Mouse (Mus musculus) urinary bladder, postnatal 4 days (tissue): ENCODE measurements around the gene Emilin1.

Experiments
- DNase-seq, 2 experiments: peaks; one replicate each; pipeline ENCODE4 v3.0.0; 2021 to 2022; ENCODE audit warnings: low spot score in 2 of 2

Gene Emilin1

DNA sequence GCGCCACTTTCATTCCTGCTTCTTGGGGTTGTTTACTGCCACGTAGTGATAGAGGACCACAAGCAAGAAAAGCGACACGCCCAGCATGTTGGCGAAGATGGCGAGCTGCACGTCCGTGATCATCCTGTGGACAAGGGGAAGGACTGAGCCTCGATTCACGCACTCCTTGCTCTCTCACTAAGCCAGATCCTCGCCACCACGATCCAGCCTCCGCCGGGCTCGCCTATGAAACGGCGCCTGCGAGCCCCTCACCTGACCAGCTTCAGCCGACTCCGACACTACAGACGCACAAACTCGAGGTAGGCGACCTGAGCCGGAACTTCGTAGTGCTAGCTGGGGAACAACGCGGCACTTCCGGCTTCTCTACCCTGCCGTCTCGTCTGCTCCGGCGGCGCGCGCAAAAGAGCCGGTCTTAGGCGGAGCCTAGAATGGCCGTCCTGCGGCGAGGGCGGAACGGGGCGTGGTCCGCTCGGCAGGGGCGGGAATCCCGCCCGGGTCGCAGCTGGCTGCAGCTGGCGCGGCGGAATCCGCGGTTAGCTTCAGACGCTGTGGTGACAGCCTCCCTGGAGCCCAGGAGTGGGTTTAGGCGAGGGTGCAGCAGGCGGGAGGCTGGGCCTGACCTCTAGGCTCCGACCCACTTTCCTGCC is 5.7 kb upstream of the Emilin1 start, which contains the start of gene Ost4:
TSS of gene Ost4 (minus strand) at position 376 of the 647 bp plus-strand sequence.
- peak; percentile 97 for DNase-seq

DNA sequence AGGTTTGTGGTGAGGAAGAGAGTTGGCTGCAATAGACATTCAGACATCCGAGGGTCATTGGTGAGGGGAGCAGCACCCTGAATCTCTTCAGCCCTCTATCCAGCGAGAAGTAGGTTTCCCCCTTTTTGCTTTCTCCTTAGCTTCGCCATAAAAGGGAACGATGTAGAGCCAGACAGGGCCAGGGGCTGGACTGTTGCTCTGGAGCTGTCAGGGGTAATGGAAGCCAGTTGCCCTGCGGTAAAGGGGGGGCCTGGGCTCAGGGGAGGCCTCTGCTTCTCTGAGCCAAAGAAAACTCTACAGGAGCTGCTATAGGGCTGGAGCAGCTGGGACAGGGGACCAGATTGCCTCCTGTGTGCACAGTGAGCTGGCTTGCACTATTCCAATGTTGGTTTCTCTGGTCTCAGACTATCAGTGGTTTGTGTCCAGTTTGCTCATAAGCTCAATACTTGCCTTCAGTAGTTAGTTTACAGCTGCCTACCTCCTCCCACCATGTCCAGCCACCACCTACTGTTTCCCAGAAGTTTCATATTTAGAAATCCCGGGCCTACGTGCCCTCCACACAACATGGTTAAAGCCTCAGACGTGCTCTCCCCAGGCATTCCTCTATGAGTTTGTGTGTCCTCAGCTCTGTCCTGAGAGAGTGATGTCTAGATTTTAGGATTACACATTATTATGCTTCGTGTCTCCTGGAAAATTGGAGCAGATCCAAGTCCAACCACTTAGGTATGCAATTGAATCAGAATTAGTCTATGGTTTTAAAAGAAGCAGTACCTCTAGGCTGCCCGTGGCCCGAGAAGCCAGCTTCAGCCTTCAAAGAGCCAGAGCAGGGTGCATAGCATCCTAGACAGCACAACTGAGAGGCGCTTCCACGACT is 4.5 kb upstream of the Emilin1 start:
- peak in 1 of 2 experiments; percentile 71 for DNase-seq

DNA sequence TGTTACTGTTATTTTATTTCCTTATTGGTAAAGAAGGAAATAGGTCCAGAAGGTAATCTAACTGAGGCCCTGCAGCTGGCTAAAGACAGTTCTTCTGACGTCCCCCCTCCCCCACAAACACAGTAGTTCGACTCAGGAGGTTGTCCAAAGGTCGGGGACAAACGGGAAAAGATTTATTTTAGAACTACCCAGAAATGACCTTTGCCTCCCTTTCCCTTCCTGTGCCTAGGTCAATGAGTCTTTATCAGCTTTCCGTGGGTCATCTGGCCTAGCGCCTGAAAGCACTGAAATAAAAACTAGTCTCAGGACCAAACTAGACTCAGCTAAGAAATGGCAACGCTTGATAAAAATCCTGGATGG is 3.9 kb upstream of the Emilin1 start:
- no peak for DNase-seq

DNA sequence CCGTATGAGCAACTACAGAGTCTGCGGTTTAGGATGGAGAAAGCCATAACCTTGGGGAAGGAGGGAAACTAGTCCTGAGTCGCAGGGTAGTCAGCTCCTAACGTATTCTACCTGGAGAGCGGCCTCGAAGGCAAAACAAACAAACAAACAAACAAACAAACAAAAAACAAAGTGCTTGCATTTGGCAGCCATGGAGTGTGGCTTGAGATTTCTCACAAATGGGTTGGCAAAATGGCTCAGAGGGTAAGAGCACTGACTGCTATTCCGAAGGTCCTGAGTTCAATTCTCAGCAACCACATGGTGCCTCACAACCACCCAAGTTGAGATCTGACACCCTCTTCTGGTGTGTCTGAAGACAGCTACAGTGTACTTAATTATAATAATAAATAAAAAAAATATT is 3.3 kb upstream of the Emilin1 start:
- no peak for DNase-seq

DNA sequence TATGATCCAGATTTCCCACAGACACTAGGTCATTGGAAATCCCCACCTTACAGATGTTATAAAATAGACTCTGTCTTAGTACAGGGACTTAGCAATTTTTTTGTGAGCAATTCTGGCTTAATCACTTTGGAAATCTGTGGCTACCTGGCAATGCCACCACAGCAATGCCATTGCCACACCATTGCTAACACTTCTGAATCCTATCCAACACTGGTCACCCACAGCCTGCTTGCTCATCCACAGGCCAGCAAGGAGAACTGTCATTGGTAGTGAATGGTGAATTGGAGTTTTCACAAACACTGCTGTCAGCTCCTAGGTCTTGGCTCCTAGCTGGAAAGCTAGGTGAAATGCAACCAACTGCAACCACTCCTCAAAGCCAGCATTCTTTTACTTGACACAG is 2.7 kb upstream of the Emilin1 start:
- no peak for DNase-seq

DNA sequence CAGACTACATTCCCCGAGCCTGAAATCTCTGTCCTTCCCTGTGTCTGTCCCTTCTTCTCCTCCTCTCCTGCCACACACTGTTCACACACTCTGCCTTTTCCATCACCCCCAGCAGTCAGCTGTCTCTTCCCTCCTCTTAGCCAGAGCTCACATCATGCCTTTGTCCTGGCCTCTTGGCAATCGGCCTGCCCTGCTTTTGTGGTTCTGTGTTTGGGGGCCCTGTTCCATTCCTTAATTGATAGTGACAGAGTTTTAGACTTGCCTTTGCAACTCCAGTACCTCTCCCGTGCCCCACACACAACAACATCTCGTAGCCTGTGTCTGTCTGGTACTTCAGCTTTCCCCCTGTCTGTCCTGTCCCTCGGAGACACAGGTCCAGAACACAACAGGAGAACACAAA is 1.0 kb upstream of the Emilin1 start:
- no peak for DNase-seq

DNA sequence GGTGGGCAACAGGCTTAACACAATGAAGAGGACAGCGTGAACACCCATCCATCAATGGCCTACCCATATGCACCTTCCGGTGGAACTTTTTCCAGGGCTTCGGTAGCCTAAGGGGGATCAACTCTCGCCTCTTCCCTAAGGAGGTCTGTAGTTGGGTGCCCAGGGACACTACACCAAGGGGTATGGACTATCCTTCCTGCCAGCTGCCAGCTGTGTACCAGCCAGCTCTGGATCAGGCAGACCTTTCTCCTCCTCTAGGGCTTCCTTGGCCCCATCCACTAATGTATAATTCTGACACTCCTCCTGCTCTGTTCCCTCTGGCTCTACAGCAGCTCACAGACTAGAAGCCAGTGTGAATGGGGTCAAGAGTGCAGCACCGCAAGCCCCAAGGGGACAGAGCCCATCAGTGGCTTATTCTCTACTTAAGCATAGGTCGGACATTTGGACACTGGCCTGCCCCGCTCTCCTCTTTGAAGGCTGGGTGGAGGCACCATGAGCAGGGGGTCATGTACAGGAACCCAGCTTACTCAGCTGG is 966 bp downstream of the Emilin1 start:
- DNase-seq, result no peak

DNA sequence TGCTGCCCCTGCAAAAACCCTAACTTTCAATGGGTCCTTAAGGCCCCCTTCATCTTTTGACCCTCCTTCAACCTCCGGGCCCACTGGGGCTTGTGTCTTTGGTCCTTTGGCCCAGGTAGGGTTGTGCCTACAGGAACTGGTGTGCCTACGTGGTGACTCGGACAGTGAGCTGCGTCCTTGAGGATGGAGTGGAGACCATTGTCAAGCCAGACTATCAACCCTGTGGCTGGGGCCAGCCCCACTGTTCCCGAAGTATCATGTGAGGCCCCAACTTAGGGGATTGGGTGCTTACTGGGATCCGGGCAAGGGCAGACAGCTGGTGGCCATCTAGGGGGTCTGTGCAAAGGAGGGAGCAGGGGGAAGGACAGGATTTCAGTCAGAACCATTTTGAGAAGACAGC is 1.6 kb downstream of the Emilin1 start:
- DNase-seq, result no peak

DNA sequence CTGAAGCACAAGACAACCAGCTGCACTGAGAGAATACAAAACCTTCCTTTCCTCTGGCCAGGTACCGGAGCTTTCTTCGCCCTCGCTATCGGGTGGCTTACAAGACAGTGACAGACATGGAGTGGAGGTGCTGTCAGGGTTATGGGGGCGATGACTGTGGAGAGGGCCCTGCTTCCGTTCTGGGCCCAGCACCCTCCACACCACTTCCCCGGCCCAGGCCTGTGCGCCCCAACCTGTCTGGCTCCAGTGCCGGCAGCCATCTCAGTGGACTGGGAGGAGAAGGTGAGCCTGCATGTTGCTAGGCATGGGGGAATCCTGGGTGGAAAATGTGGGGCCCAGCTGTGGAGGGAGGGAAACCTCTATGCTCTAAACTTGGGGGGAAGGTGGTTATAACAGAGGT is 2.3 kb downstream of the Emilin1 start:
- no peak for DNase-seq

DNA sequence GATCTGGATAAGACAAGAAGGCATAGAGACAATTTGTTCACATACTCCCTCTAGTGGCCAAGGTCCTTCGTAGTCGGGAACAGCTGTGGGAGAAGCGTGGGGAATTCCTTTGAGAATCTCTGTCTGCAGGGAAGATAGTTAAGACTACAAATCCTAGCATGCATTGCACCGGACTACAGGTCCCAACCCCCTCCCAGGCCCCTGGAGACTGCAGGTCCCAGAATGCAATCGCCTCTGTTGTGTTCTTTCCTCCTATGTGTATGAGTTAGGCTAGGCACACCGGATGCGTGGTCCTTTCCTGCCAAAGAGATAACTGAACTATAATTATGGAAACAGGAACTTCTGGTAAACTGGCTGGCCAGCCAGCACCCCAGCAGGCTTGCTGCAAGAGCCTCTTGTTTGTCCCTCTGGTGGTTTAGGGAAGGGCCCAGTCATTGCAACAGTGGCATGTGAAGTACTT is 2.8 kb downstream of the Emilin1 start:
- peak; percentile 76 to 85 for DNase-seq

DNA sequence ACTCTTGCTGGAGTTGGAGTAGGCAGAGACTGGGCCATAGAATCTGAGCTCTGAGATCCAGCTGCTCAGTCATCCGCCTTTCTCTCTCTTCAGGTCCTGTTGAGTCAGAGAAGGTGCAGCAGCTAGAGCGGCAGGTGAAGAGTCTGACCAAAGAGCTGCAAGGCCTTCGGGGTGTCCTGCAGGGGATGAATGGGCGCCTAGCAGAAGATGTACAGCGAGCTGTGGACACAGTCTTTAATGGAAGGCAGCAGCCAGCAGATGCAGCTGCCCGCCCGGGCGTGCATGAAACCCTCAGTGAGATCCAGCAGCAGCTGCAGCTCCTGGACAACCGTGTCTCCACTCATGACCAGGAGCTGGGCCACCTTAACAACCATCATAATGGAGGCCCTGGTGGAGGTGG is 3.6 kb downstream of the Emilin1 start:
- DNase-seq, result no peak

DNA sequence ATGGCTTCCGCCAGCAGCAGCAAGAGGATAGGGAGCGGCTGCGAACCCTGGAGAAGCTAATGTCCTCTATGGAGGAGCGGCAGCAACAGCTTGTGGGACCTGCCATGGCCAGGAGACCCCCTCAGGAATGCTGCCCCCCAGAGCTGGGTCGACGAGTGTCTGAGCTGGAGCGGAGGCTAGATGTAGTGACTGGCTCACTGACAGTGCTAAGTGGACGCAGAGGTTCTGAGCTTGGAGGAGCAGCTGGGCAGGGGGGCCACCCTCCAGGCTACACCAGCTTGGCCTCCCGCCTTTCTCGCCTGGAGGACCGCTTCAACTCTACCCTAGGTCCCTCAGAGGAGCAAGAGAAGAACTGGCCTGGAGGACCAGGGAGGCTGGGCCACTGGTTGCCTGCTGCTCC is 4.1 kb downstream of the Emilin1 start:
- no peak for DNase-seq

DNA sequence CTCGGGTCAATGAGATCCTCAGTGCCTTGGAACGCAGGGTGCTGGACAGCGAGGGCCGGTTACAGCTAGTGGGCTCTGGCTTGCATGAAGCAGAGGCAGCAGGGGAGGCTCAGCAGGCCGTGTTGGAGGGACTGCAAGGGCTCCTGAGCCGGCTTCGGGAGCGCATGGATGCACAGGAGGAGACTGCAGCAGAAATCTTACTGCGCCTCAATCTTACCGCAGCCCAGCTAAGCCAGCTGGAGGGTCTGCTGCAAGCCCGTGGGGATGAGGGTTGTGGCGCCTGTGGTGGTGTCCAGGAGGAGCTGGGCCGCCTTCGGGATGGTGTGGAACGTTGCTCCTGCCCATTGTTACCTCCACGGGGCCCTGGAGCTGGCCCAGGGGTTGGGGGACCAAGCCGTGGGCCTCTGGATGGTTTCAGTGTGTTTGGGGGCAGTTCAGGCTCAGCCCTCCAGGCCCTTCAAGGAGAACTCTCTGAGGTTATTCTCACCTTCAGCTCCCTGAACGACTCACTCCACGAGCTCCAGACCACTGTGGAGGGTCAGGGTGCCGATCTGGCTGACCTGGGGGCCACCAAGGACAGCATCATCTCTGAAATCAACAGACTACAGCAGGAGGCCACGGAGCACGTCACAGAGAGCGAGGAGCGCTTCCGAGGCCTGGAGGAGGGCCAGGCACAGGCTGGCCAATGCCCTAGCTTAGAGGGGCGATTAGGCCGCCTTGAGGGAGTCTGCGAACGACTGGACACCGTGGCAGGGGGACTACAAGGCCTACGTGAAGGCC is 4.9 kb downstream of the Emilin1 start:
- DNase-seq, result no peak

DNA sequence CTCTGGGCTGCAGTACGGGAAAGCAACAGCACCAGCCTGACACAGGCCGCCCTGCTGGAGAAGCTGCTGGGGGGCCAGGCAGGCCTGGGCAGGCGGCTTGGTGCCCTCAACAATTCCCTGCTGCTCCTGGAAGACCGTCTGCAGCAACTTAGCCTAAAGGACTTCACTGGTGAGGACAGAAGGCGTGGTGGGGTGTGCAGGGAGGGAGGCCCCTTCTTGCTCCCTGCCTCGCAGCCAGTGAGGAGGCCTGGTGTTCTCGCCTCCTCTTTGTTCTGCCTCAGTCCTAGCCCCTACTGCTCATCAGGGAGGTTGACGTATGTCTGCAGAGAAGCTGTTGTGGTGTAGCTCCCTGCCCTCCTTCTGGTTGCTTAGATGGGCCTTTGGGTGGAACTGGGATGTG is 5.5 kb downstream of the Emilin1 start:
- DNase-seq, result no peak

DNA sequence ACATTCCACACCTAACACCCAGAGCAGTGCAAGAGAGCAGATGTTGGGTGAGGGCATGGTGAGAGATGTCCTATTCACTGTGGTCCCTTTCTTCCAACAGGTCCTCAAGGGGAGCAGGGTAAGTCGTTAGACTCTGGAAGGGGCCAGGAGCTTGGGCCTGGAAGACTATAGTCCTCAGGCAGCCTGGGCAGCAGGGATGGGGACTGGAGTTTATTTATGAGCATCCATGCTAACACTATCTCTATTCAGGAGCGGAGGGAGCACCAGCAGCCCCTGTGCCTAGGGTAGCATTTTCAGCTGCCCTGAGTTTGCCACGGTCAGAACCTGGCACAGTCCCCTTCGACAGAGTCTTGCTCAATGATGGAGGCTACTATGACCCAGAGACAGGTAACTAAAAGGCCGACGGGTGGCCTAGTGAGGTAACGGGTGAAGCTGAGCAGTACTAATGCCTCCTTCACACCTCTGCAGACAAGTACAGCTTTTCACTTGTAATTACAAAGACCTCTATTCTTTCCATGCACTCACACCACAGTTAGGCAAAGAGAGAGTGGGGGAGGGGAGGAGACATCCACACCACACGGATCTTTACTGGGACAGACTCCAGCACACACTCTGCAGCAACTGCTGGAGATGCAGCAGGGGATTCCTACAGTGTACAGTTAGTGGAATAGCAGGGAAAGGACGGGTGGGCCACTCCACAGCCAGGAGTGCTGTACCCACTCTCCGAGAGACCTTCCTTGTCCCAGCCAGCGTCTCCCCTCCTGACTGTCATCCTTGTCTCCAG is 6.8 kb downstream of the Emilin1 start:
- DNase-seq, result no peak

DNA sequence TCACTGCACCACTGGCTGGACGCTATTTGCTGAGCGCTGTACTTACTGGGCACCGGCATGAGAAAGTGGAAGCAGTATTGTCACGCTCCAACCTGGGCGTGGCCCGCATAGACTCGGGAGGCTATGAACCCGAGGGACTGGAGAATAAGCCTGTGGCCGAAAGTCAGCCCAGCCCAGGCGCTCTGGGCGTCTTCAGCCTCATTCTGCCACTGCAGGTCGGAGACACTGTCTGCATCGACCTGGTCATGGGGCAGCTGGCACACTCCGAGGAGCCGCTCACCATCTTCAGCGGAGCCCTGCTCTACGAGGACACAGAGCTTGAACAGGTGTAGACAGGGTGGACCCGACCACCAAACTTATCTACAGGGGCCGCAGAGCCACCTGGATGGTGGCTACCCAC is 7.4 kb downstream of the Emilin1 start:
- no peak for DNase-seq

DNA sequence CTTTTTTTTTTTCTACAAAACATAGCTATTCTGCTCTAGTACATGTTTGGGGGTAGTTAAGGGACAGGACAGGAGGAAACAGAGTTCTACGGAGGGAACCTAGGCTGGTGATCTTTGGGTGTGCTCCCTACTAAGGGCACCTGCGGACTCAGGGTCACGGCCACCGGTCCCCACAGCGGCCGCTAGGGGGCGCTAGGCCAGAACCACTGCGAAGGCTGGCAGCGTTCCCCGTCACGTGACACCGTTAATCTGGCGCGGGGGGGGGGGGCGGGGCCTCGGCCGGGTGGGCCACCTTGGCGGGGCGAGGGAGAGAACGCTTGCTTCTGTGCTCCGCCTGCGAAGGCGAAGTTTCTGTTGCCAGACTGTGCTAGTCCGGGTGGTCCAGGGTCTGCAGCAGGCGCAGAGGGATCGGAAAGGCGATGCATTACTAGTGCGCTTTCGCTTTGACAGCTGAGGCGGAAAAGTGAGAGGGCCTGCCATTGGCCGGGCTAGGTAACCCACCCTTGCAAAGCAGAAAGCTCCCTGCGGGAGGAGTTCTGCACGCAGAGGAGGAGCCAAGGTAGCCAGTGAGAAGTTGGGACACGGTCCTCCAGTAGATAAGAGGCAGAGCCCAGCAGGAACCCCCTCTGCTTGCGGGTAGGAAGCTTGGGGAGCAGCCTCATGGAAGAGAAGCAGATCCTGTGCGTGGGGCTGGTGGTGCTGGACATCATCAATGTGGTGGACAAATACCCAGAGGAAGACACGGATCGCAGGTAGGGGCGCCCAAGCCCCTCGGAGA is 8.2 kb downstream of the Emilin1 start, which contains the start of gene Khk:
TSS of gene Khk (plus strand) at position 176 of the 778 bp plus-strand sequence.
- peak; percentile 82 to 93 for DNase-seq

DNA sequence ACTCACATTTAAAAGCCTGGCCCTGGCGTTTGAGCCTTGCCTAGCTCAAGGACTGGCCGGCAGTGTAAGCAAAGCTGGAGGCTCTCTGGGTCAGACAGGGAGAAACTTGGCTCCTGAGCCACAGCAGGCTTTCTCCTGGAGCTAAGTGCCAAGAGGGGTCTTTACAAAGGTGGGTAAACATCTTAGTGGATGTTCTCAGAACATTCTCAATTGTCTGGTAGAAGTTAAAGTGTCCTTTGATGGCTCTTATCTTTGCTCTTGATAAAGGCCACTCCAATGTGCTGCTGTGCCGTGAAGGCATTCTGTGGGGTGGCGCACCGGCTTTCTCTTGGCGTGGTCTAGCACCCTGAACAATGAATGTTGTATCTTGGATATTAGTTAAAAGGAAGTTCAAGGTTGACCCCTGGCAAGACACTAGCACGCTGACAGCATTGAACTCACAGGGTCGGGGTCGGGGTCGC is 9.4 kb downstream of the Emilin1 start:
- DNase-seq, result no peak

DNA sequence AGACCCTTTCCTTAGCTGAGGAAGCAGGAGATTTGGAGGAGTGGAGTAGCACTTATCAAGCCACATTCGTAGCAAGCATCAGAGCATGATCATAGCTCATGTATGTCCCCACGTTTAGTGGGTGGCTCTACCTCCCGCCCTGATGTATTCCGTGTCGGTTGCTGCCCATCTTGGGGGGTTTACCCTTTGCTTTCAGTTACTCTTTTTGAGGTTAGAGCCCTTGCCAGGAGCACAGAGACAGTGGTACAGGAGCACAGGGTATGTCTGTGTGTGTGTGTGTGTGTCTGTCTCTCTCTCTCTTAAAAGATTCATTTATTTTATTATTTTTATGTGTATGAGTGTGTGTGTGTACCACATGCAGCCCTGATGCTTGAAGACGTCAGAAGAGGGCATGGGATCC is 9.9 kb downstream of the Emilin1 start:
- DNase-seq, result no peak

DNA sequence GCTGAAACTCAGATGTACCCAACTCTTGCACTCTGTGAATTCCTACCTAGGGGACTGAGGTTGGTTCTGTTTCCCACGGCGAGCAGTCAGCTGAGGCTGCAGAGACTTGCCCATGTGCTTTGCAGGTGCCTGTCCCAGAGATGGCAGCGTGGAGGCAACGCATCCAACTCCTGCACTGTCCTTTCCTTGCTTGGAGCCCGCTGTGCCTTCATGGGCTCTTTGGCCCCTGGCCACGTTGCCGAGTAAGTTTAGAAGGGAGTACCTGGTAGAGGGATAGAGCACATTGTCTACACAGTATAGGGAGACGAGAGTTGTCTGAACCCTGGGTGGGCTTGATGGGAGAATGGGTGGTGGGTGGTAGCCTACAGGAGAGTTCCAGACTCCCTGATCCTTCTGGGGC is 11.4 kb downstream of the Emilin1 start:
- DNase-seq, result no peak
